Mouse (Mus musculus) left cerebral cortex, adult 2 months (tissue): Measurements from ENCODE around the gene Rpl23a. TPM values are rescaled to one million over a fixed set of nuclear protein-coding genes. Genes with fewer than 3 reads are reported as not detected.
"Not testable (repeated sequence)": the region's sequence is repeated elsewhere in the genome, so short reads cannot be mapped to it uniquely, and the experiment has no call there.

Experiments
- DNase-seq, 2 experiments: peaks; one replicate each; pipeline ENCODE4 v3.0.0; 2021 to 2022; ENCODE audit warnings: low spot score in 2 of 2, mixed read lengths in 1 of 2; ENCODE audit errors: extremely low spot score in 1 of 2
- H3K27ac ChIP-seq: fragments of 200-600 bp; 2 replicates; pipeline ENCODE4 v1.8.1; 2022
- H3K4me3 ChIP-seq: fragments of 200-600 bp; 2 replicates; pipeline ENCODE4 v1.8.1; 2022
- CTCF ChIP-seq: fragments of 200-600 bp; IDR thresholded peaks from 2 replicates; pipeline ENCODE4 v1.8.1; 2022; ENCODE audit warnings: antibody characterized with exemption, mild to moderate bottlenecking, moderate library complexity
- intact Hi-C: fragments of 180-260 bp; cut with DNase I; formaldehyde crosslinking; loops from one replicate; pipeline ENCODE4 v1.15.1; 2025
- total RNA-seq, 2 experiments: library from RNA; stranded (reverse); gene quantifications; 2 replicates each; pipeline ENCODE4 v1.2.3; 2021

Rpl23a gene
- total RNA-seq, 2 experiments from 2014 or later: 647 to 724 TPM

- intact Hi-C loops: no loop called here
- no peak for TF ChIP-seq CTCF
- H3K4me3 ChIP-seq: no peak overlapping the region
- no peak for DNase-seq
- H3K27ac ChIP-seq: no peak overlapping the region
These were observed 20.9 kb upstream of the Rpl23a start for GRCm38 (mm10) chr11:78204287-78204686.

DNA sequence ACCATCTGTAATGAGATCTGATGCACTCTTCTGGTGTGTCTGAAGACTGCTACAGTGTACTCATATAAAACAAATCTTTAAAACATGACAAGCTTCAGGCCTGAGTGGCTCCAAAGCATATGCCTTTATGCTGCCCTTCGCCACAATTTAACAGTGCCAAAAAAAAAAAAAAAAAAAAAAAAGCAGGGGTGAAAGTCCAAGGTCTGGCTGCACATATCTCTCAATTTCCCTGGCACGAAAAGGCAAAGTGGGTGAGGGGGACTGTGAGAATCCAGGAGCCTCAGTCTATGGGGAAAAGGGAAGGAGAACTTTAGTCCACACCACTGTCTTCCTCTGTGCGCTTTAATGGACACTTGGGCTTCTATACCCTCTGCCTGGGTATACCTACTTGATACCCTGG is 19.0 kb upstream of the Rpl23a start:
- Histone ChIP-seq H3K4me3 (no peak overlapping the region), H3K27ac (no peak overlapping the region)
- intact Hi-C loops: no loop called here
- DNase-seq: no peak
- no peak for TF ChIP-seq CTCF

DNA sequence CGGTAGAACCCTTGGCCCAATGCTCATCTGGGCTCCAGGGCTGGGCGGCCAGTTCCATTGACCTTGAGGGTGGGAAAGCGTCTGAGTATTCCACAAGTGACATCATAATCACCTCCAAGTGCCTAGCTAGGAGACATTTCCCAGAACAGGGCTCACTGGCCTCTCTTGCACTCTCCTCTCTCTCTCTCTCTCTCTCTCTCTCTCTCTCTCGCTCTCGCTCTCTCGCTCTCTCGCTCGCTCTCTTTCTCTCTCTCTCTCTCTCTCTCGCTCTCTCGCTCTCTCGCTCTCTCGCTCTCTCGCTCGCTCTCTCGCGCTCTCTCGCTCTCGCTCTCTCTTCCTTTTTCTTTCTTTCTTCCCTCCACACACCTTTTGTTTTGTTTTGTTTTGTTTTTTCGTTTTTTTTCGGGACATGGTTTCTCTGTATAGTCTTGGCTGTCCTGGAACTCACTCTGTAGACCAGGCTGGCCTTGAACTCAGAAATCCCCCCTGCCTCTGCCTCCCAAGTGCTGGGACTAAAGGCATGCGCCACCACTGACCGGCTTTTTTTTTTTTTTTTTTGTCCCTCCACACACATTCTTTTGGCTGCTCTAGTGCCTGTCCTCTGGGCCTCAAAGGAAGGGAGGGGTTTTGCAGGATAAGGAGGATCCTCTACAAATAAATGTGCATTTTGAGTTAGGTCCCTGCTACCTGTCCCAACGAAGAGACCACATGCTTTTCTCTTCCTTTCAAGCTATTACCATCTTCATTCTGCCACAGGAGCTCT is 11.9 kb upstream of the Rpl23a start:
- intact Hi-C loops: no loop called here
- TF ChIP-seq CTCF: no peak
- Histone ChIP-seq H3K27ac (no peak overlapping the region), H3K4me3 (peak overlapping the region; percentile 41)
- no peak for DNase-seq

DNA sequence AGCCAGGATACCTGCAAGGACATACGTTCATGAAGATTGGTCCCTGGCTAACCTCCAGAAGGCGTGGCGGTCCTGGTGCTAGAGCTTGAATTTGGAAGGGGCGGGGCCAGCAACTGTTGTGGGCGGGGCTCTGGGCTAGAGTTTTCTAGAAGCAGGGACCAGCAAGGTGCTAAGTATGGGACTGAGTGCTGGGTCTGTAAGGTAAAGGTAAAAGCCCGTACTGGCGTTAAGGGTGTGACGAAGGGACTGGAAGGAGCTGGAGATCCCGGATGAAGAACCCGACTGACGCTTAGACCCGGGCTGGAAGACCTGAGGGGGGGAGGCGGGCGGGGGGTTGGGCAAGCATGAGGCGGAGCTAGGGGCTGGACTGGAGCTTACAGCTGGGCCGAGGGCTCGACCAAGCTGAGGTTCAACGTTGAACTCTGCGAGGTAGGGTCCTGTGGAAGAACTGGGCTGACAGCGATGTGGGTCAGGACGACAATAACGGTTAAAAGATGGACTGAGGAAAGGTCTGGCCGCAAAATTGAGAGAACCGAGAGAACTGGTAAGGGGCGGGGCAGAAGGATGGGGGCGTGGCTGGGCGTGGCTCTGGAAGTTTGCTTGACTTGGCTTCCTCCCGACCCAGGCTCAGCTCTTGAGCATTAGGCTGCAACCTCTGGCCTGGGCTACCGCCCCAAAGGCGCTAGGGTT is 11.2 kb upstream of the Rpl23a start:
- Histone ChIP-seq H3K27ac (no peak overlapping the region), H3K4me3 (peak overlapping the region; percentile 41)
- intact Hi-C loops: no loop called here
- TF ChIP-seq CTCF: no peak
- no peak for DNase-seq

- no peak for TF ChIP-seq CTCF
- no peak for DNase-seq
- Histone ChIP-seq H3K4me3 (no peak within 1 kb of the TSS), H3K27ac (no peak within 1 kb of the TSS)
- intact Hi-C loops: no loop called here
These were observed 9.7 kb upstream of the Rpl23a start, which contains the start of gene Proca1 for GRCm38 (mm10) chr11:78193113-78193512. Gene Proca1 (plus strand): TSS chr11:78193392.

DNA sequence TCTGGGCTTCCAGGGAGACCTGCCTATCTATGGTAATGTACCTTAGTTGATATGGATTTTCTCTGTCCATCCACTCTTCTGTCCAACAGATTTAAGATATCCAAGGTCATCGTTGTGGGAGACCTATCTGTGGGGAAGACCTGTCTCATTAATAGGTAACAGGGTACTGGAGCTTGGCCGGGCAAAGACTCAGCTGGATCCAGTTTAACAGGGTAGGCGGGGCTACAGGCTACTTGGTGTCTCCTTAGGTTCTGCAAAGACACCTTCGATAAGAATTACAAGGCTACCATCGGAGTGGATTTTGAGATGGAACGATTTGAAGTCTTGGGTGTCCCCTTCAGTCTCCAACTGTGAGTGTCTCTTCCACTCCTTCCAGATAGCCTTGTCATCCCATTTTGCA is 6.7 kb upstream of the Rpl23a start:
- no peak for TF ChIP-seq CTCF
- Histone ChIP-seq H3K4me3 (peak overlapping the region; percentile 76; the same call in 1 of the 2 replicates), H3K27ac (peak overlapping the region; percentile 94; the same call in 1 of the 2 replicates)
- intact Hi-C loops: no loop called here
- DNase-seq: no peak

DNA sequence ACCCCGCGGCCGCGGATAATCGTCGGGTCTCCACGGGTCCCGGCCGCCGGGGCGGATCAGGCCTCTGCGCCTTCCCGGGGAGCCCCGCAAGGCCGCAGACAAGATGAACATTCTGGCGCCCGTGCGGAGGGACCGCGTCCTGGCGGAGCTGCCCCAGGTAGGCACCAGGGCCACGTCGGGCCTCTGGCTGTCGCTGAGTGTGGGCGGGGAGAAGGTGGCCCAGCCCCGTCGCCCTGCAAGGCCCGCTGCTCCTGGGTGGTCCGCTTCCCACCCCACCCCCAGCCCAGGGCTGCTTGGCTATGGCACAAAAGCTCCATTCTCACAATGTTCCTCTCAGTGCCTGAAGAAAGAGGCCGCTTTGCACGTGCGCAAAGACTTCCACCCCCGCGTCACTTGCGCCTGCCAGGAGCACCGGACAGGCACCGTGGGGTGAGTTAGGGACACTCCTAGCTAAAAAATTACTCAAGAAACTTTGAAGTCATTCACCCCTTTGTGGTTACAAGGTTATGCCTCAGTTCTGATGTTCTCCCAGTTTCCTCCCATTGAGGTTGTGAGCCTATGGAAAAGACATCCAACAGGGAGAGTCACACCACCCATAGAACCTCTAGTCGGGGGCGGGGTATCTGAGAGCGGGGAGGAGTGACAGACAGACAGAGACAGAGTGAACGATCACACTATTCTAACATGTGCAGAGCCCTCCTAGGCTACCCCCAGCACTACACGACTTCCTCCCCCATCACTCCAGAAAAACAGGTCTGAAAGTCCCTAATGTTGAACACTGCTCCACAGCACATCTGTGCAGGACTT is 6.1 kb upstream of the Rpl23a start:
- DNase-seq: peak; percentile 62 to 74
- no peak for TF ChIP-seq CTCF
- intact Hi-C loops: no loop called here
- Histone ChIP-seq H3K27ac (peak overlapping the region; percentile 94), H3K4me3 (peak overlapping the region; percentile 76)

DNA sequence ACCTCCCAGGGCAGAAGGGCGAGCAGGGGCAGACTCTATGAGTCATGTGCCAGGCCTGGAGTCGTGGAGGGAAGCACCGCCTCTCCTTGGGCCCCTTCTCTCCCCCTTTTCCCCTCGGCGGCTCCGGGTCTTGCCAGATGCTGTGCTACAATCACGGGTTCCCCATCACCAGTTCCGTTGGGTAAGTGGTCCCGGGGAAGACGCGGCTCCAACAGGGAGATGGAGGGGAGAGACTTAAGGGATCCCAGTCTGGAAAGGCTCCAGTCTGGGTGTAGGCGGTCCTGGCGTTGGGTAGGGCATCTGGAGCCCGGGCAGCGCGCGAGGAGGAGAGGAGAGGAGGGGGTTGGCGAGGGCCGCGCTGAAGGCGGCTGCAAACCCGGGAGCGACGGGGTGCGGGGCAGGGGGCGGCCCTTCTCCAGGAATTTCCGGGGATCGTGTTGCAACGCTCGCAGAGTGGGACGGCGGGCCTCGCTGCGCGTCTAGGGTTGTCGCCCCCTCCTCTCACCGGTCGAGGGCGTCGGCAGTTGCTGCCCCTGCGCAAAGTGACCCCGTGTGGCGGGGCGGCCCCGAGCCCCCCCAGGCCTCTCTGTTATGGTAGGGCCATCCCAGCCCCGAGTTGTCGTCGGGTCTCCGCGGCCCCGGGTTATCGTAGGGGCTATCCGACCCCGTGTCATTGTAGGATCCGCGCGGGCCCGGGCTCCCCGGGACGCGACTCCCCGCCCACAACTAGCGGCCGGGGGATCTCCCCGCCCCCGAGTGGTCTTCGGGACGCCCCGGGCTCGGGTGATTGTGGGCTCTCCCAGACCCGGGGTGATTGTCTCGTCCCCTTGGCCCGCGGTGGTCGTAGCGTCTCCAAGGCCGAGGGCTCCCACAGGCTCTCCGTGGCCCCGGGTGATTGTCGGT is 5.2 kb upstream of the Rpl23a start, which contains the start of gene Rab34:
Rab34 (plus strand) TSS at position 100 of the 903 bp plus-strand sequence.
- peak within 1 kb of the TSS; percentile 94 for H3K27ac ChIP-seq
- intact Hi-C loops: no loop called here

DNA sequence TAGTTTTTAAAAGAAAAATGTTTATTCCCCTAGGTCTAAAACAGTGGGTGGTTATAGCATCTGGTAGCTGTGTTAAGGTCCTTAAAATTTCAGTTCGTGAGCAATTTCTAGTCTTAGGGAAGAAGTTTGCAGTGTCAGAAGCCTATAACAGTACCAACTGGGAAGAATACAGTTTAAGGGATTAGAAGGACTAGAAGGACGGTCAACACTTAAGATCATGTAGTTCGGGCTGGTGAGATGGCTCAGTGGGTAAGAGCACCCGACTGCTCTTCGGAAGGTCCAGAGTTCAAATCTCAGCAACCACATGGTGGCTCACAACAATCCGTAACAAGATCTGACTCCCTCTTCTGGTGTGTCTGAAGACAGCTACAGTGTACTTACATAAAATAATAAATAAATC is 1.3 kb upstream of the Rpl23a start:
- H3K27ac ChIP-seq, intact Hi-C loops, DNase-seq, H3K4me3 ChIP-seq: not testable (repeated sequence)

More for the DNA sequence above, 5.2 kb upstream of the Rpl23a start, which contains the start of gene Rab34:
- no peak for TF ChIP-seq CTCF
- peak; percentile 59 to 76 for DNase-seq
- peak within 1 kb of the TSS; percentile 76 for H3K4me3 ChIP-seq

GRCm38 (mm10) chr11:78183884-78184514 is 615 bp upstream of the Rpl23a start:
- peak overlapping the region; percentile 97 for H3K27ac ChIP-seq
- DNase-seq: no peak
- H3K4me3 ChIP-seq: peak overlapping the region; percentile 60
- intact Hi-C loops: loop anchor here (1.0 kb wide), 1 partner anchor 202 kb away; the partner anchor contains the start of gene Phf12
- no peak for TF ChIP-seq CTCF
